In genomic region chr2:114023383-114023782, GRCm38 (mm10) we compare ENCODE assay signal across 23 mouse cellular contexts. TPM values are rescaled to one million over a fixed set of nuclear protein-coding genes. Genes with fewer than 3 reads are reported as not detected.
DNase-seq lines count a peak whose midpoint lies in the region; ATAC-seq and TF ChIP-seq lines count a peak whose summit lies in the region.
"Had no signal": no experiment of that assay in that cellular context is flagged by ENCODE, and none has a peak within 500 bp of the region (broad histone marks: within the 10 kb centered on the region; RNA-seq: fewer than 3 reads in every experiment).

No protein-coding gene starts in this region.

- no peaks in the 10 kb centered on the region for H3K9me3 ChIP-seq in lung, embryonic 14.5 days (ENCODE audit: low read depth, low read length)
- H3K9me3 ChIP-seq in lung, postnatal 0 days (ENCODE audit: low read length) = no peaks in the 10 kb centered on the region
- H3K9me3 ChIP-seq: embryonic facial prominence, embryonic 10.5 days; embryonic facial prominence, embryonic 12.5 days; forebrain, embryonic 13.5 days; forebrain, embryonic 15.5 days; G1E had no signal

- no peaks in the 10 kb centered on the region for H3K27me3 ChIP-seq in lung, embryonic 14.5 days (ENCODE audit: insufficient read depth, low read length)
- no peaks in the 10 kb centered on the region for H3K27me3 ChIP-seq in lung, postnatal 0 days (replicated peaks; ENCODE audit: insufficient read depth, low read length)
- H3K27me3 ChIP-seq: forebrain, embryonic 13.5 days; forebrain, embryonic 15.5 days had no signal

- no peak overlapping the region for H3K9ac ChIP-seq in lung, embryonic 14.5 days
- H3K9ac ChIP-seq in lung, postnatal 0 days (replicated peaks; ENCODE audit: low read depth) = no peak overlapping the region
- H3K9ac ChIP-seq: embryonic facial prominence, embryonic 12.5 days; forebrain, embryonic 13.5 days; forebrain, embryonic 15.5 days; forebrain, postnatal 0 days had no signal

- ATAC-seq in lung, embryonic 14.5 days (ENCODE audit: insufficient read depth) = no peak
- ATAC-seq in lung, postnatal 0 days = peak; percentile 37; the same call in 1 of the 2 replicates
- ATAC-seq: activated CD4-positive, CD25-positive, alpha-beta regulatory T cell, adult 4 months; forebrain, embryonic 13.5 days; forebrain, embryonic 15.5 days; forebrain, postnatal 0 days; Patski had no signal

- DNase-seq in lung, embryonic 14.5 days = peak; percentile 13
- no peak for DNase-seq in lung, postnatal 36 days
- peak; percentile 21 for DNase-seq in lung, postnatal 0 days (ENCODE audit: low spot score)
- no peak for DNase-seq in lung, adult 18-20 months
- no peak for DNase-seq in left cerebral cortex, adult 18-20 months (ENCODE audit: low spot score in 2 of 2)
- DNase-seq: adrenal gland, adult 8-10 months; adrenal gland, postnatal 14 days; adrenal gland, postnatal 36 days; cerebellum, adult 11-12 months; cerebellum, adult 2 months; cerebellum, adult 9-10 months; cerebellum, postnatal 10 days; cerebellum, postnatal 25 days; forebrain, postnatal 0 days had no signal

- no peaks in the 10 kb centered on the region for H3K36me3 ChIP-seq in lung, embryonic 14.5 days (ENCODE audit: insufficient read depth)
- no peaks in the 10 kb centered on the region for H3K36me3 ChIP-seq in lung, postnatal 0 days (ENCODE audit: insufficient read depth, low read length)
- H3K36me3 ChIP-seq: embryonic facial prominence, embryonic 10.5 days; embryonic facial prominence, embryonic 12.5 days; forebrain, embryonic 15.5 days; G1E had no signal

- no peak overlapping the region for H3K4me3 ChIP-seq in lung, embryonic 14.5 days (ENCODE audit: low read depth, low read length)
- H3K4me3 ChIP-seq in lung, postnatal 0 days (ENCODE audit: low read depth, low read length) = no peak overlapping the region
- H3K4me3 ChIP-seq: embryonic facial prominence, embryonic 10.5 days; embryonic facial prominence, embryonic 12.5 days; forebrain, embryonic 13.5 days; forebrain, embryonic 15.5 days had no signal

- H3K4me2 ChIP-seq in lung, embryonic 14.5 days = no peak overlapping the region
- H3K4me2 ChIP-seq in lung, postnatal 0 days (replicated peaks; ENCODE audit: low read depth, low read length) = no peak overlapping the region
- H3K4me2 ChIP-seq: embryonic facial prominence, embryonic 12.5 days; forebrain, embryonic 13.5 days; forebrain, embryonic 15.5 days had no signal

- no peak overlapping the region for H3K27ac ChIP-seq in lung, embryonic 14.5 days (ENCODE audit: low read depth)
- H3K27ac ChIP-seq in lung, postnatal 0 days (ENCODE audit: low read length) = no peak overlapping the region
- H3K27ac ChIP-seq: embryonic facial prominence, embryonic 10.5 days; embryonic facial prominence, embryonic 12.5 days; forebrain, embryonic 13.5 days; forebrain, embryonic 15.5 days had no signal

- TF ChIP-seq CTCF in lung, embryonic 14.5 days (IDR thresholded peaks at IDR 0.05; ENCODE audit: low read depth) = no peak
- no peak for TF ChIP-seq CTCF in lung, postnatal 0 days (IDR thresholded peaks at IDR 0.05)

- no peaks in the 10 kb centered on the region for H3K4me1 ChIP-seq in lung, embryonic 14.5 days (ENCODE audit: insufficient read depth)
- no peaks in the 10 kb centered on the region for H3K4me1 ChIP-seq in lung, postnatal 0 days (ENCODE audit: insufficient read depth, low read depth, low read length)
- H3K4me1 ChIP-seq: embryonic facial prominence, embryonic 10.5 days; embryonic facial prominence, embryonic 12.5 days had no signal

- TF ChIP-seq EP300 in lung, postnatal 0 days (IDR thresholded peaks at IDR 0.05) = no peak

- WGBS in lung, embryonic 14.5 days = 76% methylated on average over 6 of the region's 6 CpGs
- WGBS in lung, postnatal 0 days = 53% methylated on average over 6 of the region's 6 CpGs

RNA-seq across cellular contexts. Expression of gene Gjd2, which starts 10.0 kb away (rescaled TPM):
- not detected in 2 replicates for polyA plus RNA-seq in lung, embryonic 14.5 days (2014; fragmentation: Nextera tagmentation; extraction: Ambion mirVana)
- polyA plus RNA-seq in lung, postnatal 0 days (2015; fragmentation: Nextera tagmentation; extraction: Ambion mirVana) = not detected in 2 replicates
- total RNA-seq in left cerebral cortex, adult 18-20 months (2021) = 1 to 10 TPM; 4.5 to 5.5 TPM
- total RNA-seq: G1E had no signal
- polyA plus RNA-seq: activated CD4-positive, CD25-positive, alpha-beta regulatory T cell, adult 4 months; C2C12; G1E; Patski had no signal

RNA-seq across cellular contexts. Expression of gene Actc1, which starts 30.0 kb away (rescaled TPM):
- polyA plus RNA-seq in lung, embryonic 14.5 days (2014; fragmentation: Nextera tagmentation; extraction: Ambion mirVana) = 106 and 243 TPM in 2 replicates
- polyA plus RNA-seq in lung, postnatal 0 days (2015; fragmentation: Nextera tagmentation; extraction: Ambion mirVana) = 170 and 194 TPM in 2 replicates
- not detected for total RNA-seq in left cerebral cortex, adult 18-20 months (2021)
- total RNA-seq: adrenal gland, adult 18-20 months; adrenal gland, adult 8-10 months; adrenal gland, postnatal 36 days; G1E had no signal
- polyA plus RNA-seq: activated CD4-positive, CD25-positive, alpha-beta regulatory T cell, adult 4 months; cerebellum, adult 2 months; G1E; Patski had no signal

Comparison
In these comparisons a context has a peak if more than half of its experiments do, and no peak if none do; other contexts are left out.
1. DNase-seq: peak in lung, embryonic 14.5 days (single experiment) and lung, postnatal 0 days (single experiment); none in lung, postnatal 36 days (single experiment), lung, adult 18-20 months (0 of 2) and left cerebral cortex, adult 18-20 months (0 of 2).